Mouse (Mus musculus) embryonic facial prominence, embryonic 11.5 days (tissue): ENCODE measurements around the gene Epm2aip1. TPM values are rescaled to one million over a fixed set of nuclear protein-coding genes. Genes with fewer than 3 reads are reported as not detected.

Source experiments
- ATAC-seq: fragments of 200-750 bp; cut with Nextera tagmentation; replicated peaks from 2 replicates; pipeline ENCODE4 v1.8.0; 2017; ENCODE audit warnings: low read depth; ENCODE audit not compliant: insufficient number of reproducible peaks, low FRiP score, low TSS enrichment
- DNase-seq: peaks from one replicate; pipeline ENCODE4 v3.0.0-alpha.2; 2015; ENCODE audit warnings: low spot score
- H3K27ac ChIP-seq: fragments of 300-500 bp; sonication (generic); replicated peaks from 2 replicates; pipeline ENCODE4 v1.5.1; 2014; ENCODE audit warnings: mild to moderate bottlenecking, low read depth, low read length, control low read depth
- H3K27me3 ChIP-seq: fragments of 300-500 bp; sonication (generic); 2 replicates; pipeline ENCODE4 v1.6.1; 2014; ENCODE audit warnings: mild to moderate bottlenecking, low read length, moderate library complexity, mixed read lengths; ENCODE audit not compliant: control insufficient read depth, insufficient read depth
- H3K36me3 ChIP-seq: fragments of 300-500 bp; sonication (generic); replicated peaks from 2 replicates; pipeline ENCODE4 v1.6.1; 2014; ENCODE audit warnings: low read depth, mild to moderate bottlenecking, low read length, moderate library complexity, mixed read lengths; ENCODE audit not compliant: control insufficient read depth, insufficient read depth
- H3K4me1 ChIP-seq: fragments of 300-500 bp; sonication (generic); 2 replicates; pipeline ENCODE4 v1.6.1; 2014; ENCODE audit warnings: low read length, mixed read lengths; ENCODE audit not compliant: control insufficient read depth, insufficient read depth
- H3K4me2 ChIP-seq: fragments of 300-500 bp; sonication (generic); 2 replicates; pipeline ENCODE4 v1.6.1; 2014; ENCODE audit warnings: low read depth, mild to moderate bottlenecking, control low read depth, low read length, moderate library complexity
- H3K4me3 ChIP-seq: fragments of 300-500 bp; sonication (generic); 2 replicates; pipeline ENCODE4 v1.5.1; 2014; ENCODE audit warnings: low read depth, low read length, control low read depth
- H3K9ac ChIP-seq: fragments of 300-500 bp; sonication (generic); replicated peaks from 2 replicates; pipeline ENCODE4 v1.6.1; 2014; ENCODE audit warnings: mild to moderate bottlenecking, control low read depth, low read length
- H3K9me3 ChIP-seq: fragments of 300-500 bp; sonication (generic); replicated peaks from 2 replicates; pipeline ENCODE4 v1.6.1; 2016; ENCODE audit warnings: mild to moderate bottlenecking, low read length, inconsistent platforms, mixed read lengths; ENCODE audit not compliant: control insufficient read depth
- WGBS: fragments of 180-500 bp; shearing (Covaris S2); extraction: QIAGEN DNeasy Blood & Tissue Kit; methylation state at CpG from one replicate; pipeline ENCODE4 v1.1.7; 2014; 5-methylcytosine and 5-hydroxymethylcytosine counted together
- polyA plus RNA-seq: library from polyadenylated mRNA; unstranded; fragments of >200 nt; fragmentation: Nextera tagmentation; extraction: Ambion mirVana; gene quantifications from 2 replicates; pipeline ENCODE4 v1.2.1, GENCODE M21; 2014

Gene Epm2aip1
- polyA plus RNA-seq, 1 experiment from 2014 or later: 46.5 TPM

- H3K4me3 ChIP-seq: peak overlapping the region; percentile 82
- H3K36me3 ChIP-seq: no peaks in the 10 kb centered on the region
- H3K9me3 ChIP-seq: no peaks in the 10 kb centered on the region
- no peak overlapping the region for H3K27ac ChIP-seq
- peak overlapping the region; percentile 92 for H3K9ac ChIP-seq
- ATAC-seq: no peak
- no peak for DNase-seq
- 82% methylated on average over 15 of the region's 15 CpGs for WGBS
- peak overlapping the region; percentile 67 for H3K4me2 ChIP-seq
- H3K4me1 ChIP-seq: no peaks in the 10 kb centered on the region; the same call in 1 of the 2 replicates
- H3K27me3 ChIP-seq: no peaks in the 10 kb centered on the region
Observed at GRCm38 (mm10) chr9:111272996-111273785, 1.5 kb downstream of the Epm2aip1 start.

- H3K4me1 ChIP-seq: no peaks in the 10 kb centered on the region; the same call in 1 of the 2 replicates
- no peak overlapping the region for H3K27ac ChIP-seq
- H3K9ac ChIP-seq: no peak overlapping the region
- ATAC-seq (no peak), DNase-seq (no peak)
- no peak overlapping the region for H3K4me2 ChIP-seq
- 93% methylated on average over 1 of the region's 1 CpGs for WGBS
- H3K4me3 ChIP-seq: no peak overlapping the region
- no peaks in the 10 kb centered on the region for H3K36me3 ChIP-seq
- H3K9me3 ChIP-seq: no peaks in the 10 kb centered on the region
- no peaks in the 10 kb centered on the region for H3K27me3 ChIP-seq
Observed at GRCm38 (mm10) chr9:111273958-111274357, 2.2 kb downstream of the Epm2aip1 start.

GRCm38 (mm10) chr9:111275156-111275555 lies 3.4 kb downstream of the Epm2aip1 start:
- H3K4me3 ChIP-seq: no peak overlapping the region
- H3K4me1 ChIP-seq: no peaks in the 10 kb centered on the region; the same call in 1 of the 2 replicates
- H3K9me3 ChIP-seq: no peaks in the 10 kb centered on the region
- 0 out of 2 replicates have a peak overlapping the region, but pooled peaks have one; percentile 4 for H3K4me2 ChIP-seq
- no peak overlapping the region for H3K9ac ChIP-seq
- DNase-seq (no peak), ATAC-seq (no peak)
- no peak overlapping the region for H3K27ac ChIP-seq
- WGBS: 55% methylated on average over 1 of the region's 1 CpGs
- no peaks in the 10 kb centered on the region for H3K36me3 ChIP-seq
- H3K27me3 ChIP-seq: no peaks in the 10 kb centered on the region

GRCm38 (mm10) chr9:111285061-111285460 lies 13.3 kb downstream of the Epm2aip1 start:
- no peak for DNase-seq
- 40% methylated on average over 3 of the region's 3 CpGs for WGBS
- H3K9ac ChIP-seq: no peak overlapping the region

GRCm38 (mm10) chr9:111285676-111286075 lies 13.9 kb downstream of the Epm2aip1 start:
- WGBS: 25% methylated on average over 5 of the region's 5 CpGs
- ATAC-seq (no peak), DNase-seq (peak; percentile 47)
- Histone ChIP-seq H3K4me2 (no peak overlapping the region), H3K4me3 (no peak overlapping the region), H3K27me3 (no peaks in the 10 kb centered on the region), H3K36me3 (no peaks in the 10 kb centered on the region), H3K27ac (no peak overlapping the region), H3K9me3 (no peaks in the 10 kb centered on the region), H3K4me1 (no peaks in the 10 kb centered on the region), H3K9ac (no peak overlapping the region)

More at GRCm38 (mm10) chr9:111285061-111285460, 13.3 kb downstream of the Epm2aip1 start:
- no peak for ATAC-seq
- H3K4me2 ChIP-seq: no peak overlapping the region
- H3K27me3 ChIP-seq: no peaks in the 10 kb centered on the region
- H3K4me1 ChIP-seq: no peaks in the 10 kb centered on the region
- no peak overlapping the region for H3K4me3 ChIP-seq
- H3K36me3 ChIP-seq: no peaks in the 10 kb centered on the region
- no peaks in the 10 kb centered on the region for H3K9me3 ChIP-seq
- H3K27ac ChIP-seq: no peak overlapping the region

GRCm38 (mm10) chr9:111286468-111286867 lies 14.7 kb downstream of the Epm2aip1 start:
- Histone ChIP-seq H3K9ac (no peak overlapping the region), H3K36me3 (no peaks in the 10 kb centered on the region), H3K27me3 (no peaks in the 10 kb centered on the region), H3K4me3 (no peak overlapping the region), H3K9me3 (no peaks in the 10 kb centered on the region), H3K4me1 (no peaks in the 10 kb centered on the region), H3K27ac (no peak overlapping the region), H3K4me2 (no peak overlapping the region)
- ATAC-seq: no peak
- 85% methylated on average over 2 of the region's 2 CpGs for WGBS
- DNase-seq: no peak

GRCm38 (mm10) chr9:111287956-111288355 lies 16.2 kb downstream of the Epm2aip1 start:
- H3K9me3 ChIP-seq: no peaks in the 10 kb centered on the region
- no peak overlapping the region for H3K27ac ChIP-seq
- no peak for ATAC-seq
- no peaks in the 10 kb centered on the region for H3K4me1 ChIP-seq
- H3K36me3 ChIP-seq: no peaks in the 10 kb centered on the region
- no peaks in the 10 kb centered on the region for H3K27me3 ChIP-seq
- no peak overlapping the region for H3K4me3 ChIP-seq
- DNase-seq: no peak
- 93% methylated on average over 4 of the region's 4 CpGs for WGBS
- no peak overlapping the region for H3K9ac ChIP-seq
- no peak overlapping the region for H3K4me2 ChIP-seq

GRCm38 (mm10) chr9:111289294-111289831 lies 17.6 kb downstream of the Epm2aip1 start:
- H3K4me1 ChIP-seq: no peaks in the 10 kb centered on the region
- H3K27me3 ChIP-seq: no peaks in the 10 kb centered on the region
- peak; percentile 63 for DNase-seq
- 0 out of 2 replicates have a peak, but pooled peaks have one; percentile 11 for ATAC-seq
- H3K4me2 ChIP-seq: no peak overlapping the region
- no peak overlapping the region for H3K9ac ChIP-seq
- 50% methylated on average over 9 of the region's 9 CpGs for WGBS
- no peaks in the 10 kb centered on the region for H3K9me3 ChIP-seq
- no peaks in the 10 kb centered on the region for H3K36me3 ChIP-seq
- no peak overlapping the region for H3K4me3 ChIP-seq
- no peak overlapping the region for H3K27ac ChIP-seq
